Mouse (Mus musculus) embryonic fibroblast, embryonic 13.5 days (primary cell): Measurements from ENCODE around the gene Serpina6.

Experiments used
- CTCF ChIP-seq: IDR thresholded peaks from 2 replicates; pipeline ENCODE4 v1.5.1; 2011; ENCODE audit warnings: mild to moderate bottlenecking, control low read depth, low read length, moderate library complexity, borderline replicate concordance; ENCODE audit not compliant: insufficient read depth
- POLR2A ChIP-seq: IDR thresholded peaks from 2 replicates; pipeline ENCODE4 v1.6.1; 2011; ENCODE audit warnings: low read depth, mild to moderate bottlenecking, control low read depth, low read length, moderate library complexity

DNA sequence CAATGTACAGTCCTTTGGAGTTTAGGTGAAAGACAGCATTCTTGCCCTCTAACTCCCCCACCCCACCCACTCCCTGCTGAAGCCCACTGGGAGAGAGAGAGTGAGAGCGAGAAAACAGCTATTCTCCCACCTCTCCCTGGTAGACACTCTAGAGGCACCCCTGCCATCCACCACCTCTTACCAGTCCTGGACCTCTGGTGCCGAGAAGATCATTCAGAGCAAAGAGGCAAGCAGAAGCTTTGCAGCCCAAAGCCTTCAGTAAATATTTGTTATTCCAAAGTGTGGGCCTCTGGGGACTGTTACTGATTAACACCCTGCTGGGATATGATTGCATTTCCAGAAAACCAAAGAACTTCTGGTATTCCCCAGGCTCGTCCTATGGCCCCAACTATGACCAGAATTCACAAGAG, 25.8 kb downstream of the Serpina6 start, which contains the start of gene Serpina10:
- TF ChIP-seq POLR2A, result no peak
- no peak for TF ChIP-seq CTCF
